In the genomic region with DNA sequence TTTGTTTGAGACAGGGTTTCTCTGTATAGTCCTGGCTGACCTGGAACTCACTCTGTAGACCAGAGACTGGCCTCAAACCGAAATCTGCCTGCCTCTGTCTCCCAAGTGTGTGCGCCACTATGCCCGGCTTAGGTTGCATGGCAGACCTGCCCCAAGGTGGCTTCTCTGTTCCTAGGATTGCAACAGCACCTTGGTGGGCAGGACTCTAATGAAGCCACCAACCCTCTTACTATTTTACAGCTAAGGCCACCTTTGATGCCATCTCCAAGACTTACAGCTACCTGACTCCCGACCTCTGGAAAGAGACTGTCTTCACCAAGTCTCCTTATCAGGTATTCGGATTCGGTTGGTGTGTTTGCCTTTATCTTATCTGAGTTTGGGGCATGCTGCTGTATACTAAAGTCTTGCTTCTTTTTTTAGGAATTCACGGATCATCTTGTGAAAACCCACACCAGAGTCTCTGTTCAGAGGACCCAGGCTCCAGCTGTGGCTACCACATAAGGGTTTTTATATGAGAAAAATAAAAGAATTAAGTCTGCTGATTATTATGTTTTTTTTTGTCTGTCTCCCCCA, we compare ENCODE assay signal across 10 mouse cellular contexts. TPM values are rescaled to one million over a fixed set of nuclear protein-coding genes. Genes with fewer than 3 reads are reported as not detected.
DNase-seq lines count a peak whose midpoint lies in the region; ATAC-seq and TF ChIP-seq lines count a peak whose summit lies in the region.
"Not testable (repeated sequence)": the region's sequence is repeated elsewhere in the genome, so short reads cannot be mapped to it uniquely, and the experiment has no call there.
"Had no signal": no experiment of that assay in that cellular context is flagged by ENCODE, and none has a peak within 500 bp of the region (broad histone marks: within the 10 kb centered on the region; RNA-seq: fewer than 3 reads in every experiment).

No protein-coding gene starts in this region.

- H3K4me1 ChIP-seq in G1E (ENCODE audit: insufficient read depth, low read depth, low read length) = peaks cover 41% of the 10 kb centered on the region
- not testable (repeated sequence) for H3K4me1 ChIP-seq in embryonic fibroblast, embryonic 13.5 days (ENCODE audit: control insufficient read depth, insufficient read depth, low read length)
- H3K4me1 ChIP-seq in heart, embryonic 10.5 days = peaks cover 24% of the 10 kb centered on the region
- H3K4me1 ChIP-seq in hindbrain, embryonic 15.5 days (replicated peaks) = peaks cover 40% of the 10 kb centered on the region
- peaks cover 37% of the 10 kb centered on the region for H3K4me1 ChIP-seq in liver, embryonic 16.5 days (ENCODE audit: control insufficient read depth, low read depth, low read length)
- peaks cover 42% of the 10 kb centered on the region for H3K4me1 ChIP-seq in midbrain, embryonic 15.5 days
- H3K4me1 ChIP-seq in stomach, embryonic 15.5 days = peaks cover 20% of the 10 kb centered on the region

- not testable (repeated sequence) for H3K27ac ChIP-seq in embryonic fibroblast, embryonic 13.5 days (ENCODE audit: insufficient read depth, low read length); hindbrain, embryonic 15.5 days (replicated peaks); left cerebral cortex, adult 2 months; midbrain, embryonic 15.5 days
- peak overlapping the region; percentile 25; the same call in 1 of the 2 replicates for H3K27ac ChIP-seq in heart, embryonic 10.5 days
- peak overlapping the region; percentile 42 for H3K27ac ChIP-seq in liver, embryonic 16.5 days (ENCODE audit: low read length)
- H3K27ac ChIP-seq in stomach, embryonic 15.5 days = peak overlapping the region; percentile 26; the same call in 1 of the 2 replicates

- not testable (repeated sequence) for H3K9me3 ChIP-seq in G1E (replicated peaks); heart, embryonic 10.5 days; hindbrain, embryonic 15.5 days; liver, embryonic 16.5 days (replicated peaks; ENCODE audit: control insufficient read depth, low read length); midbrain, embryonic 15.5 days; stomach, embryonic 15.5 days

- peak overlapping the region; percentile 81 for H3K4me2 ChIP-seq in hindbrain, embryonic 15.5 days
- peak overlapping the region; percentile 71 for H3K4me2 ChIP-seq in liver, embryonic 16.5 days (ENCODE audit: low read depth, low read length)
- H3K4me2 ChIP-seq in midbrain, embryonic 15.5 days = peak overlapping the region; percentile 72
- peak overlapping the region; percentile 80 for H3K4me2 ChIP-seq in stomach, embryonic 15.5 days

- not testable (repeated sequence) for H3K27me3 ChIP-seq in G1E (ENCODE audit: insufficient read depth, low read length); heart, embryonic 10.5 days (ENCODE audit: insufficient read depth, poor library complexity, severe bottlenecking); hindbrain, embryonic 15.5 days; liver, embryonic 16.5 days (ENCODE audit: control insufficient read depth, insufficient read depth, low read depth, low read length); midbrain, embryonic 15.5 days (replicated peaks); stomach, embryonic 15.5 days (replicated peaks)

- H3K4me3 ChIP-seq in G1E (ENCODE audit: low read depth, low read length) = peak overlapping the region; percentile 74
- H3K4me3 ChIP-seq in embryonic fibroblast, embryonic 13.5 days (ENCODE audit: insufficient read depth, low read length) = peak overlapping the region; percentile 81
- H3K4me3 ChIP-seq in heart, embryonic 10.5 days = peak overlapping the region; percentile 78
- peak overlapping the region; percentile 93 for H3K4me3 ChIP-seq in hindbrain, embryonic 15.5 days
- H3K4me3 ChIP-seq in left cerebral cortex, adult 2 months = 0 out of 2 replicates have a peak overlapping the region, but pooled peaks have one; percentile 11
- H3K4me3 ChIP-seq in liver, embryonic 16.5 days (ENCODE audit: low read depth, low read length) = peak overlapping the region; percentile 93
- H3K4me3 ChIP-seq in midbrain, embryonic 15.5 days = peak overlapping the region; percentile 77
- peak overlapping the region; percentile 90 for H3K4me3 ChIP-seq in stomach, embryonic 15.5 days (replicated peaks)

- not testable (repeated sequence) for ATAC-seq in G1E (ENCODE audit: extremely low read depth, insufficient number of reproducible peaks, low FRiP score, poor library complexity, severe bottlenecking); hindbrain, embryonic 15.5 days (ENCODE audit: low FRiP score, low read depth); liver, embryonic 16.5 days (ENCODE audit: low read depth); midbrain, embryonic 15.5 days (replicated peaks); stomach, embryonic 15.5 days (ENCODE audit: insufficient read depth, low FRiP score, low read depth)

- TF ChIP-seq CTCF in G1E (IDR thresholded peaks at IDR 0.05; ENCODE audit: low read depth, low read length); embryonic fibroblast, embryonic 13.5 days (IDR thresholded peaks at IDR 0.05; ENCODE audit: borderline replicate concordance, insufficient read depth, low read length); left cerebral cortex, adult 2 months (IDR thresholded peaks at IDR 0.05): not testable (repeated sequence)

- H3K36me3 ChIP-seq in G1E (replicated peaks) = peaks cover 44% of the 10 kb centered on the region
- H3K36me3 ChIP-seq in heart, embryonic 10.5 days = peaks cover 37% of the 10 kb centered on the region
- H3K36me3 ChIP-seq in hindbrain, embryonic 15.5 days = peaks cover 17% of the 10 kb centered on the region
- H3K36me3 ChIP-seq in liver, embryonic 16.5 days (ENCODE audit: control insufficient read depth, insufficient read depth) = not testable (repeated sequence)
- H3K36me3 ChIP-seq in midbrain, embryonic 15.5 days (replicated peaks) = peaks cover 10% of the 10 kb centered on the region
- peaks cover 19% of the 10 kb centered on the region for H3K36me3 ChIP-seq in stomach, embryonic 15.5 days

- peak overlapping the region; percentile 24; the same call in 1 of the 2 replicates for H3K9ac ChIP-seq in hindbrain, embryonic 15.5 days
- peak overlapping the region; percentile 68 for H3K9ac ChIP-seq in liver, embryonic 16.5 days (ENCODE audit: low read depth, low read length)
- H3K9ac ChIP-seq in midbrain, embryonic 15.5 days = peak overlapping the region; percentile 5; the same call in 1 of the 2 replicates
- H3K9ac ChIP-seq in stomach, embryonic 15.5 days = peak overlapping the region; percentile 41

- WGBS in heart, embryonic 10.5 days = 33% methylated on average over 7 of the region's 7 CpGs
- 77% methylated on average over 7 of the region's 7 CpGs for WGBS in hindbrain, embryonic 15.5 days
- WGBS in liver, embryonic 16.5 days (ENCODE audit: insufficient replicate concordance) = 7% methylated on average over 7 of the region's 7 CpGs
- 70% methylated on average over 7 of the region's 7 CpGs for WGBS in midbrain, embryonic 15.5 days
- 44% methylated on average over 7 of the region's 7 CpGs for WGBS in stomach, embryonic 15.5 days

- intact Hi-C loops in left cerebral cortex, adult 2 months (cut with DNase I) = not testable (repeated sequence)

- TF ChIP-seq POLR2A in embryonic fibroblast, embryonic 13.5 days (IDR thresholded peaks at IDR 0.05; ENCODE audit: low read depth, low read length) = not testable (repeated sequence)

- not testable (repeated sequence) for DNase-seq in G1E (ENCODE audit: low spot score); heart, embryonic 10.5 days (ENCODE audit: low spot score)
- DNase-seq in left cerebral cortex, adult 2 months (ENCODE audit: extremely low spot score in 1 of 2, low spot score in 2 of 2) = peak in 1 of 2 experiments; percentile 7

RNA-seq across cellular contexts. Expression of gene Ndufb10, which starts 2.8 kb away (rescaled TPM):
- total RNA-seq in G1E (2014; fragmentation: Nextera tagmentation) (54.6 and 63.5 TPM in 2 replicates), G1E (2017) (185 and 206 TPM in 2 replicates)
- 372 and 429 TPM in 2 replicates for polyA plus RNA-seq in G1E (2012)
- 96.8 and 100 TPM in 2 replicates for polyA plus RNA-seq in embryonic fibroblast, embryonic 13.5 days (2011; ENCODE audit: insufficient read length, low read depth, missing spikeins)
- 342 and 383 TPM in 2 replicates for polyA plus RNA-seq in heart, embryonic 10.5 days (2016; fragmentation: Nextera tagmentation; extraction: Ambion mirVana)
- polyA plus RNA-seq in hindbrain, embryonic 15.5 days (2015; fragmentation: Nextera tagmentation; extraction: Ambion mirVana) = 290 TPM in 2 replicates
- 100 to 1,000 TPM; 208 to 222 TPM for total RNA-seq in left cerebral cortex, adult 2 months (2021)
- polyA plus RNA-seq in liver, embryonic 16.5 days (2015; fragmentation: Nextera tagmentation; extraction: Ambion mirVana) = 168 and 174 TPM in 2 replicates
- polyA plus RNA-seq in midbrain, embryonic 15.5 days (2015; fragmentation: Nextera tagmentation; extraction: Ambion mirVana) = 270 and 281 TPM in 2 replicates
- 238 and 259 TPM in 2 replicates for polyA plus RNA-seq in stomach, embryonic 15.5 days (2015; fragmentation: Nextera tagmentation; extraction: Ambion mirVana)

RNA-seq across cellular contexts. Expression of gene Rps2, which starts 3.6 kb away (rescaled TPM):
- total RNA-seq in G1E (2014; fragmentation: Nextera tagmentation) = 3,970 and 4,105 TPM in 2 replicates
- 950 and 975 TPM in 2 replicates for total RNA-seq in G1E (2017)
- polyA plus RNA-seq in G1E (2012) = 2,688 and 3,723 TPM in 2 replicates
- polyA plus RNA-seq in embryonic fibroblast, embryonic 13.5 days (2011; ENCODE audit: insufficient read length, low read depth, missing spikeins) = 1,298 and 1,393 TPM in 2 replicates
- 1,171 and 1,258 TPM in 2 replicates for polyA plus RNA-seq in heart, embryonic 10.5 days (2016; fragmentation: Nextera tagmentation; extraction: Ambion mirVana)
- polyA plus RNA-seq in hindbrain, embryonic 15.5 days (2015; fragmentation: Nextera tagmentation; extraction: Ambion mirVana) = 753 and 774 TPM in 2 replicates
- 100 to 1,000 TPM; 284 to 288 TPM for total RNA-seq in left cerebral cortex, adult 2 months (2021)
- 868 and 907 TPM in 2 replicates for polyA plus RNA-seq in liver, embryonic 16.5 days (2015; fragmentation: Nextera tagmentation; extraction: Ambion mirVana)
- 706 and 744 TPM in 2 replicates for polyA plus RNA-seq in midbrain, embryonic 15.5 days (2015; fragmentation: Nextera tagmentation; extraction: Ambion mirVana)
- polyA plus RNA-seq in stomach, embryonic 15.5 days (2015; fragmentation: Nextera tagmentation; extraction: Ambion mirVana) = 1,497 and 1,515 TPM in 2 replicates

RNA-seq across cellular contexts. Expression of gene Rnf151, which starts 3.6 kb away (rescaled TPM):
- total RNA-seq in G1E (2014; fragmentation: Nextera tagmentation) (not detected in 2 replicates), G1E (2017) (0.23 TPM in 1 of 2 replicates, not detected in the other)
- 0.13 and 0.17 TPM in 2 replicates for polyA plus RNA-seq in G1E (2012)
- polyA plus RNA-seq in embryonic fibroblast, embryonic 13.5 days (2011; ENCODE audit: insufficient read length, low read depth, missing spikeins) = 0.58 TPM in 1 of 2 replicates, not detected in the other
- polyA plus RNA-seq in heart, embryonic 10.5 days (2016; fragmentation: Nextera tagmentation; extraction: Ambion mirVana) = 0.20 and 0.33 TPM in 2 replicates
- polyA plus RNA-seq in hindbrain, embryonic 15.5 days (2015; fragmentation: Nextera tagmentation; extraction: Ambion mirVana) = not detected in 2 replicates
- 1 to 10 TPM in 1 of 2 experiments, not detected in 1; 1.1 TPM for total RNA-seq in left cerebral cortex, adult 2 months (2021)
- polyA plus RNA-seq in liver, embryonic 16.5 days (2015; fragmentation: Nextera tagmentation; extraction: Ambion mirVana) = 0.07 TPM in 1 of 2 replicates, not detected in the other
- polyA plus RNA-seq in midbrain, embryonic 15.5 days (2015; fragmentation: Nextera tagmentation; extraction: Ambion mirVana) = not detected in 2 replicates
- polyA plus RNA-seq in stomach, embryonic 15.5 days (2015; fragmentation: Nextera tagmentation; extraction: Ambion mirVana) = 0.19 TPM in 1 of 2 replicates, not detected in the other
- total RNA-seq: layer of hippocampus, postnatal 14 days; monocyte, adult 5-6 weeks had no signal

RNA-seq across cellular contexts. Expression of gene Rpl3l, which starts 6.2 kb away (rescaled TPM):
- not detected in 2 replicates for total RNA-seq in G1E (2014; fragmentation: Nextera tagmentation)
- total RNA-seq in G1E (2017) = 0.17 TPM in 1 of 2 replicates, not detected in the other
- 0.07 TPM in 1 of 2 replicates, not detected in the other for polyA plus RNA-seq in G1E (2012)
- not detected in 2 replicates for polyA plus RNA-seq in embryonic fibroblast, embryonic 13.5 days (2011; ENCODE audit: insufficient read length, low read depth, missing spikeins)
- 0.39 and 1.3 TPM in 2 replicates for polyA plus RNA-seq in heart, embryonic 10.5 days (2016; fragmentation: Nextera tagmentation; extraction: Ambion mirVana)
- polyA plus RNA-seq in hindbrain, embryonic 15.5 days (2015; fragmentation: Nextera tagmentation; extraction: Ambion mirVana) = 0.22 TPM in 1 of 2 replicates, not detected in the other
- total RNA-seq in left cerebral cortex, adult 2 months (2021) = under 1 TPM; 0.34 to 0.68 TPM
- polyA plus RNA-seq in liver, embryonic 16.5 days (2015; fragmentation: Nextera tagmentation; extraction: Ambion mirVana) = 0.34 TPM in 1 of 2 replicates, not detected in the other
- not detected in 2 replicates for polyA plus RNA-seq in midbrain, embryonic 15.5 days (2015; fragmentation: Nextera tagmentation; extraction: Ambion mirVana)
- 0.15 TPM in 1 of 2 replicates, not detected in the other for polyA plus RNA-seq in stomach, embryonic 15.5 days (2015; fragmentation: Nextera tagmentation; extraction: Ambion mirVana)

RNA-seq across cellular contexts. Expression of gene Tbl3, which starts 14.0 kb away (rescaled TPM):
- total RNA-seq in G1E (2014; fragmentation: Nextera tagmentation) (9.2 and 17.8 TPM in 2 replicates), G1E (2017) (27.7 and 34.0 TPM in 2 replicates)
- 15.6 and 25.2 TPM in 2 replicates for polyA plus RNA-seq in G1E (2012)
- 24.8 and 27.5 TPM in 2 replicates for polyA plus RNA-seq in embryonic fibroblast, embryonic 13.5 days (2011; ENCODE audit: insufficient read length, low read depth, missing spikeins)
- polyA plus RNA-seq in heart, embryonic 10.5 days (2016; fragmentation: Nextera tagmentation; extraction: Ambion mirVana) = 79.1 and 100 TPM in 2 replicates
- 64.2 and 64.9 TPM in 2 replicates for polyA plus RNA-seq in hindbrain, embryonic 15.5 days (2015; fragmentation: Nextera tagmentation; extraction: Ambion mirVana)
- total RNA-seq in left cerebral cortex, adult 2 months (2021) = 10 to 100 TPM; 24.7 to 26.4 TPM
- polyA plus RNA-seq in liver, embryonic 16.5 days (2015; fragmentation: Nextera tagmentation; extraction: Ambion mirVana) = 29.3 and 29.5 TPM in 2 replicates
- 71.4 and 72.1 TPM in 2 replicates for polyA plus RNA-seq in midbrain, embryonic 15.5 days (2015; fragmentation: Nextera tagmentation; extraction: Ambion mirVana)
- 64.4 and 68.0 TPM in 2 replicates for polyA plus RNA-seq in stomach, embryonic 15.5 days (2015; fragmentation: Nextera tagmentation; extraction: Ambion mirVana)

Comparison
In these comparisons a context has a peak if more than half of its experiments do, and no peak if none do; other contexts are left out.
1. H3K4me3 ChIP-seq: peak in every context shown above with its lines; median percentile 93 in hindbrain, embryonic 15.5 days; 93 in liver, embryonic 16.5 days; 90 in stomach, embryonic 15.5 days; 81 in embryonic fibroblast, embryonic 13.5 days; 78 in heart, embryonic 10.5 days; 77 in midbrain, embryonic 15.5 days; 74 in G1E; 11 in left cerebral cortex, adult 2 months.
2. H3K9ac ChIP-seq: peak in every context shown above with its lines; median percentile 68 in liver, embryonic 16.5 days; 41 in stomach, embryonic 15.5 days; 24 in hindbrain, embryonic 15.5 days; 5 in midbrain, embryonic 15.5 days.